Mouse (Mus musculus) frontal cortex, postnatal 14 days (tissue): Measurements from ENCODE around the gene Adam22.
"Not testable (repeated sequence)": the region's sequence is repeated elsewhere in the genome, so short reads cannot be mapped to it uniquely, and the experiment has no call there.

ENCODE experiments used
- DNase-seq, 2 experiments: peaks; one replicate each; pipeline ENCODE4 v3.0.0; 2022; ENCODE audit warnings: low spot score in 2 of 2

The Adam22 gene

DNA sequence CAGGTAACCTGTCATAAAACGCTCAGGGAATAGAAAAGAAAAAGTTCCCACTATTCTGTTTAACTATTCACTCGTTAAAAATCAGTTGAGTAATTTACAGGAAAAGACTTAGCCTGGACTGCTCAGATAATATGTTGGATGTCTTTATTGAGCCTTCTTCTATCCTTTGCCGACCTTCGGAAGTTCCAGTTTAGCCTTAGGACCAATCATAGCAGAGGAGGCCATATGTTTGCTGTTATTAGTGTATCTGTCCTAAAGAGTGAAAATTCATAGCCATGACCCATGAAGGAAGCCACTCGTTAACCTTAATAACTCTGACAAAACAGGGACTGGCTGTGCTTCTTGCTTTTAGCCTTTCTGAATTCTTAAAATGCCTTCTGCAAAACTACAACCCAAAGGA lies 41.3 kb downstream of the Adam22 start:
- DNase-seq = no peak

DNA sequence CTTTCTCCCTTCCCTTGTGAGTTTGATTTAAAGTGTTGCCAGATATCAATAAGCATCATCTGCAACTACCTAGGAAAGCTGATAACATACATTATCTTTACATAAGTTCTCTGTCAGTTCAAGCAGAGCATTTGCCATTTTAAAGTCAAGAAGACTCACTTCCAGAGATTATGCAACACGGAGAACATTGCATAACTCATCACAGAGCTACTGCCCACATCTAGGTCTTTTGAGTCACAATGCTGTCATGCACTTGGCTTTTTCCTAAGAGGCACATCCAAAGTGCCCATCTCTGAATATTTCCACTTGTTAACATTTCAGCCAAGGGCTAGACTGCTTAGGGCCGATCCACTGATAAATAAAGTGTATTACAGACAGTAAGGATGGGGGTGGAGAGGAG lies 55.6 kb downstream of the Adam22 start:
- no peak for DNase-seq

DNA sequence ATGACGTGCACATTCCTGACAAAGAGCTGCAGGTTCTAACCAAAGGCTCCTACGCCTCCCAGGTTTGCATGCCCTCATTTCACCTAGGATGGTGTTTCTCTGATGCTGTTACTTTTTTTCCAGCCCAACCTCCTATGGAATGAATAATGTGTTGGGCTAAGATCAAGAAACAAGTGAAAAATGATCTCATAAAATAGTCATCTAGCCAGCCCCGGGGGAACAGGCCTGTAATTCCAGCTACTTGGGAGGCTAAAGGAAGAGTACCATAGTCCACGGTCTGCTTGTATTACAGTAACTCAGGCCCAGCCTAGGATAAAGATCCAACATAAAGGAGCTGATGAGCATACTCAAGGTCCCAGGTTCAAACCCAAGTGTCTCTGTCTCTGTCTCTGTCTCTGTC lies 57.1 kb downstream of the Adam22 start:
- DNase-seq = no peak

DNA sequence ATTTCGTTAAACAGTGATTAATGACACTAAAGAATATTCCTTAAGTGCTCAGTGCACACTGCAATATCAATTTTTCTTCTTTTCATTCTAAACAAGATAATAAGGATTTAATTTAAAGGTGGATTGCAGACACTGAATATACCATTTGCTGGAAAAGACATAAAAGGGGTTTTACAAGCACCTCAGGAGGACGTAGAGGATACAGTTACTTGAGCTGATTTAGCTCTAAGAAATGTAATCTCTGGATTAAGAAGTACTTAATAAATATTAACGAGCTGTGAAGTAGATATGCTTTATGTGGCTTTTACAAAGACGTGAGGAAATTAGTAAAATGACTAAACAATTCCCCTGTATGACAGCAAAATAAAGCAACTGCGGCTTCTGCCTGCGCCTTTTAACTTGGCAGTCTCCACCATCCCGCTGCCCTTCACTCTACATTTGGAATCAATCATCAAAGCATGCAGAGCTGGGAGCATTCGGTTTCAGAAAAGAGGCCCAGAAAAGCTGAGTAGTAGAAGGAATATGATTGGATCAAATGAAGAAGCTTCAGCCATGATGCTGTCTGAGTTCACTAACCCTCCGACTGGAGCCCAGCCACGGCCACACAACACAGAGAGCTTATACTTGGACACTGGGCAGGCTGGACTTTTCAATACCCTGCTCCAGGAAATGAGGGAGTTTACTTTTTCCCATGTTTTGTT lies 70.1 kb downstream of the Adam22 start:
- DNase-seq = no peak

DNA sequence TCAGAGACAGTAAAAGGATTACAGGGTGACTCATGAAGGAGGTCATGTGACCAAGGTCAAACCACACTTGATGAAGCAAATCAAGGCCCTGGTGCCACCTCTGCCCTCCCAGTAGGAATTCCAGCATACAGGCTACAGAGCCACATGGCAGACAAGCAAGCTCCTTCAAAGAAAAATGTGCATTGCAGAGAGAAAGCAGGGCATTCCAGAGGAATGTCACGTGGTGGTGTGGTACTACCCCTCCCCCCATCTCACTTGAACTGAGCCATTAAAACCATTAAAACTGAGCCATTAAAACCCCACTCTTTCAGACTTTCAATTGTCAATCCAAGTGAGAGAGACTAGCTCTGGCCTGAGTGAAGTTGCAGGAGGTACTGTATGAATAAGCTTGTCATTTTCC lies 74.7 kb downstream of the Adam22 start:
- DNase-seq = no peak

DNA sequence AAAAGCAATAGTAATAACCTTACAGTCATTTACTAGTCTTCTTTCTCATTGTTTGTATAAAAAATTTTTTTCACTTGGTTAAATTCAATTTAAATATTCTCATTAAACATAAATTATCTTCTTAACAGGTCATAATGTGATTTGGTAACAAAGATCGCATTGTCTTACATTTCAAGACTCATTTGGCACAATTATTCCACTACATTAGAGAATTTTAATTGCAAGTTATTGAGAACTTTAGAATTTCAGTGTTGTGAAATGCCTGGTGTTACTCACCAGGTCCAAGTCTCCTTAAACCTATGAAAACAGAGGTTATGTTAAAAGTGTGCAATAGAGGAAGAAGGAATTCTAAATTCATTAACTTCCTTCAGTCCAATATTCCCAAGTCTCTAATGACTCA lies 76.5 kb downstream of the Adam22 start:
- no peak for DNase-seq

DNA sequence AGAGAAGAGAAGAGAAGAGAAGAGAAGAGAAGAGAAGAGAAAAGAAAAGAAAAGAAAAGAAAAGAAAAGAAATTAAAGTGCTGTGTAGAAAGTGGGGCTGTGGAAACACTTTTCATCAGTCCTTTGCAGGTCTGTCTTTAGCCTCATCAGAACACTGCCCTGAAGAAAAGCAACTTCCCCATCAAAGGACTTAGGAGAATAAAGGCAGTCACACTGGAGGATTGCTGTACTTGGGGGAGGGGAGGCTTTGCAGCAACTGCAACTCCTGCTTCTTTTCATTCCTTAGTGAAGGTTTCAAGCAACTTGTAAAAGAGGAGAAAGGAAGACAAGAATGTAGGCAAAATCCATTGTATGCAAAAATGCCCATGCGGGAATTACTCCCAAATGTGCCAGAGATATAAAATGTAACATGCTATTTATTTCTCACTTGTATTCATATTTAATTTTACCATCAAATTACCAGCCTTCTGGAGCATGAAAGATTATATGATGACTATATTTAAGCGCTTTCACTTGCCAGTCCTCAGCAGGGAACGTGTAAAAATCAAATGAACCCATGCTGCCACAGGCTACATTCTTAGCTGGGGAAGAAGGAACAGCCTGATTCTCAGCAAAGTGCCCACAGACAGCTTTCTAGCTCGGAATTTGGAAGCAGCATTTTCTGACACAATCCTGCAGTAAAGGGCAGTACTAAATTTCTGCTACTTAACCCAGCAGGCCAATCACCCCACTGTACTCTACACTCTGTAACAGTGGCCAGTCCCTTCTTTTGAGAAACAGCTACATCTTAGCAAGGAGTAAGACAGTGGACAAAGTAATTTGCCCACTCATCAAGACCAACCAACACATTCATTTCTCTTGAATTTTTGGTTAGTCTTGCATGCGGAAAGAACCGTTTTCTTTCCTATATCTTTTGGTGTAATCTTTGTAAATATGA lies 78.0 kb downstream of the Adam22 start:
- DNase-seq = no peak

DNA sequence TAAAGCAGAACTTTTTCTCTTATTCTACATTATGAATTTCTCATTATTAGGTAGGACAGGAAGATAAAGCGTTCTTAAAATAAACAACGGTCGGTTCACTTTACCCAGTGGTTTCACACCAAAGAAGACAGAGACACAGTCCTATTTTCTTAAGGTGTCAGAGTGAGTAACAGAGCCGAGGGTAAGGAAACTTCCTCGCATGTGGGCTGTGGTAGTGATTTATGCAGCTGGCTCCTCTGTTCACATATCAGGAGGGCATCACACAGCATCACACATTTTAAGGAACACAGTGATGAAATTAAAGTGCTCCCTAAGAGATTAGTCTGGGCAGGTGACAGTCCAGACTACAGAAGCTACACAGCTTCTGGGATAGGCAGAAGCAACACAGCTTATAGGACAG lies 83.8 kb downstream of the Adam22 start:
- no peak for DNase-seq

DNA sequence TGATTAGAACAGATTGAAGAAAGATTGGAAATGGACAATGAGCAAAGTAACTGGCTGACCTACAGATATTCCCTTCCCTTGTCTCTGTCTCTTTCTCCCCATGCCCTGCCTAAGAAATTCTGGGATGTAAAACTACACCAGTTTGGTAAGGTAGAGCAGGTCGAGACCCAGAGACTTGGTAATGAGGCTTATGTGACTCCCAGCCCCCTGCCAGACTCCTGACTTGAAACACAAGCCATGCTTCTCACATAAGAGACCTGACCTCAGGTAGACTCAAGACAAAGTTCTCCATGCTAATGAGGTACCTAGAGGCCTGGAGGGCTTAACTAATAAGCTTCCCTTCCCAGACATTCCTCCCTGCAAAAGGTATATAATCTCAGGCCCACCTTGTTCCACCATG lies 91.8 kb downstream of the Adam22 start:
- no peak for DNase-seq

DNA sequence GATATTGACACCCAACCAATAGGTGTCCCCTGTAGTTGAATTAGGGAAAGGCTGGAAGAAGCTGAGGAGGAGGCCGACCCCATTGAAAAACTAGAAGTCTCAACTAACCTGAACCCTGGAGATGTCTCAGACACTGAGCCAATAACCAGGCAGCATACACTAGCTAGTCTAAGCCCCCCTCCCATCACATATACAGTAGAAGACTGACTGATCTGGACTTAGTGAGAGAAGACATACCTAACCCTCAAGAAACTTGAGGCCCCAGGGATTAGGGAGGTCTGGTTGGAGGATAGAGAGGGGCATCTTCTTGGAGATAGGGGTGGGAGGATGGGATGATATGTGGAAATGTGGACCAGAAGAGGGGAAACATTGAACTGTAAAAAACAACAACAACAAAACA lies 110.6 kb downstream of the Adam22 start:
- DNase-seq = no peak

DNA sequence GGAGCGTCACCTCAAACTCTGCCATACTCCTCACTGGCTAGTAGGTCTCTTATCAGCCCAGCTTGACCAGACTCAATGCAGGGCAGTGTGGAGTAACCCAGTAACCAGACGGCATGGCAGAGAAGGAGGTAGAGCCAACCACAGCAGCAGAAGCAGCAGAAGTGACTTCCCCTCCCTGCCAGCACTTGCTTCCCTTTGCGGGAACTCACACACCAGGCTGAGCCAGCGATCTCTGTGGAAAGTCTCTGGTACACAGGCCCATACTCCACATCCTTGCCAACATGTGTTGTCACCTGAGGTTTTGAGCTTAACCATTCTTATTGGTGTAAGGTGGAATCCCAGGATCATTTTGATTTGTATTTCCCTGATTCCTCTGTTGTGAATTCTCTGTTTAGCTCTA lies 111.5 kb downstream of the Adam22 start:
- DNase-seq = no peak

DNA sequence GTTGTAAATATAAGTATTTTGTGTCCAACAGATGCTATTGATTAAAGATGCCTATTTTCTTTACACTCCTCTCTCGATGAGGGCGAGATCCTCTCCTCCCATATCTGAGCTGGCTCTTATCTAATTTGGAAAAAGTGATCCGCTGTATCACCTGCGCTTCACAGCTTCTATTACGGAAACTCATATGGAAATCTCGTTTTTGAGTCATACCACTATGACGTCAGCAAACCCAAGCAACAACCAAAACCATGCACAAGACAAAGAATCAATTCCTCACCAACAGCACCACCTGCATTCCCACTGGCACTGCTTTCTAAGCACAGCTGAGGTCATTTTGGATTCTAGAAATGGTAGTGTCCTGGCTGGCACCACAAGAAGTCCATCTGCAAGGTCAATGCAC lies 123.3 kb downstream of the Adam22 start:
- no peak for DNase-seq

DNA sequence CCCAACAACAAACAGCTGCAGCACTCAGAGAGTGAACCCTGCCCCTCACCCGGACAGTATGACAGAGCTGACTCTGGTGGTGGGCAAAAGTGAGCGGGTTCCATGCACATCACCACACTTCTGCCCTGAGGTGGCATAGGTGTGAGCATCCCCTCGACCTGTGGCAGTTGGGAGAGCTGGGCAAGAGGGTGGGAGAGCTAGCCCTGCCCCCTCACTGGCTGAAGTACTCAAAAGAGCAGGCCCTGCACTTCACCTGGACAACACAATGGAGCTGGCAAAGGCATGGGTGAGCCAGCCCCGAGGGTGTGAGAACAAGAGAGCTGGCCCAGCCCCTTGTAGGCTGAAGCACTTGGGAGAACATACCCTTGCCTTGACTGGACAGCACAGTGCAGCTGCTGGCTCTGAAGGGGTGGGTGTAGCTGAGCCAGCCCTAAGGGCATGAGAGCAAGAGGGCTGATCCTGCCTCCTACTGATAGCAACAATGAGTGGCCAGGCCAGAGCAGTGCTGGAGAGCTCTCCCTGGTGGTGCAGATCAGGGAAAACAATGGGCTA lies 124.8 kb downstream of the Adam22 start:
- no peak for DNase-seq

DNA sequence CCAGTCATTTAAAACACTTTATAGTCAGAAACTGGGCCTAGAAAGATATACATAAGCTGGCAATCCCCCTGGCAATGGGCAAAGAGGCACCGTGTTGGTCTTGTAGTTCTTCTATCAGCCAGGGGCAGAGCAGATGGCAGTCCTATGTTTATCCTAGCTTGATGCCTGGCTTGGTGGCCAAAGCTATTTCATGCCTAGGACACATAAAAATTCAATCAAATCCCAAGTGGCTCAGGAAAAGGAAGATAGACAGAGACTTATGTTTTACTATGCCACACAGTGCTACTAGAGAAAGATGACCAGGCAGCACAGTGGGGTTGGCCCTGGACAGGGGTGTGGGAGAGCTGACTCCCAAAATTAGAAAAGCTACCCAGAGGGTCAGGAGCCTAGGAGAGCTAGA lies 125.3 kb downstream of the Adam22 start:
- DNase-seq = no peak

DNA sequence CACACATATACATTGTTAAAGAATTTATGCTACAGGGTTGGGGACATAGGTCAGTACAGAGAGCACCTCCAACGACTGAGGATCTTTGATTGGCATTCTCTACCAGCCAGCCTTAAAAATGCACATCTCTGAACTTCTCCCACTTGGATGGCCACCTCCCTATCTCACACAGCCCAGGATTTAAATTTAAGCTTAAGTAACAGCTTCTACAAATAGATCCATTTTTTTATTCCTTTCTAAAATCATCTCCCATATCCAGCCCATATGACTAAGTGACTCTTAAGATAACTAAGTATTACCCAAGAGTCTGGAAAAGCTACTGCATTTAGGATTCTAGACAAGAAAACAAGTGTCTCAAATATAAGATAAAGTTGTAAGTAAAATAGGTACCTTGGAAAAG lies 140.9 kb downstream of the Adam22 start:
- DNase-seq = no peak

DNA sequence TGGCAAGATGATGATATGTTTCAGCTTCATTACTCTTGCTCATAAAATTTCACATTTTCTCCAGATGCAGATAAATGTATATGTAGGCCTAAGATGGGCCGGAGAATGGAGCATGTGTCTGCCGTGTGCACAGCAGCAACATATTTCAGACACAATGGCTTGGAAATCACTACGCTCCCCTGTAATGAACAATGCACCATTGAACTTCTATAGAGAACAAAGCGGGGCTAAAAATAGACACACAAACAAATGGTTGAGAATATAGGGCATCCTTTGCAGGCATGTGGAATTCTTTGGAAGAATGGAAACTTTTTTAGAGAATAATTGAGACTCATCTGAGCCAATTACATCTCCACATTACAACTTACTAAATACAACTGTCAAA lies 143.6 kb downstream of the Adam22 start:
- DNase-seq = no peak

DNA sequence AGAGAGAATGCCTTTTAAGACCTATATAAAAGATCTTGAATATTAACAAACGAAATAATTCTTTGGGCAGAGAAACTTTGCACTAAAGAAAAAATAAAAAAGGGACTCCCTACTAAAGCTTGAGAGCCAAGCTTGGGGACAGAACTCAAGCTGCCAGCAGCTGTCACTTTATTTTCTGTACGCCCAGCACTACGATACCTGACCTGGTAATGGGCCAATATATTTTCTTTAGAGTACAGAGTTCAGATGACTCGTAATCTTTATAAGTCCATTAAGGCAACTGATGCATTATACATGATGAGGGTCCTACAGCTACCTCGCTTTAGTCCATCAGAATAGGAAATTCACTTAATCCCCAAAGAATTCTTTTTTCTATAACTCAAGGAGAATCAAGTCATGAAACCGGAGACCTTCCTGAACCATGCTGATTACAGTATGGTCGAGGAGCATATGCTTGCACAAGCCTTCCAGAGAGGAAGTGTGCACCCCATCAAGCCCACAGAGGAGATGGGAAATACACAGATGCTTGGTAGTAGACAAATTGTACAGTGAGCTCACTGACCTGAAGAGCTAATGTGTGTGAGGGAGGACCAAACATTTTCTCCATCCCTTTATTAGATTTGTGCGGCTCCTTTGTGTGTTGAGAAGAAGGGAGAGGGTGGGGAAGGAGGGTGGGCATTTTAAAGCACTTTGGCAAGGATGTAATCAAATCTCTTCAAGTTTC lies 144.2 kb downstream of the Adam22 start:
- no peak for DNase-seq

DNA sequence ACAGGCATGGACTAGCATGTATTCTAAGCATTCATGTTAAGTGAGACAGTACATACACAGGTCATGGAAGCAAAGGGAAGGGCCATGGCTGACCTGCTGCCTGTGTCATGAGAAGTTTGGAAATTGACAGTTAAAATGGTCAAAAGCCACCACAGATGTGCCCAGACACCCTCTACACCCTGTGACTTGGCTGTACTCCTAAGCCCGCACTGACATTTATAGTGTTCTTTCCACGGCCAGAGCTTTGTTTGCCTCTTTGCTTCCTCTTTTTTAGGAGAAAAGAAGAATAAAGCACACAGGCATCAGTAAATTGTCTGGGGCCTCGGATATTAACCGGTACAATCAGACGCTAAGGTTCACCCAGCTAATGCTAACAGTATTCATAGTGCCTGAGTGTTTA lies 146.3 kb downstream of the Adam22 start:
- no peak for DNase-seq

DNA sequence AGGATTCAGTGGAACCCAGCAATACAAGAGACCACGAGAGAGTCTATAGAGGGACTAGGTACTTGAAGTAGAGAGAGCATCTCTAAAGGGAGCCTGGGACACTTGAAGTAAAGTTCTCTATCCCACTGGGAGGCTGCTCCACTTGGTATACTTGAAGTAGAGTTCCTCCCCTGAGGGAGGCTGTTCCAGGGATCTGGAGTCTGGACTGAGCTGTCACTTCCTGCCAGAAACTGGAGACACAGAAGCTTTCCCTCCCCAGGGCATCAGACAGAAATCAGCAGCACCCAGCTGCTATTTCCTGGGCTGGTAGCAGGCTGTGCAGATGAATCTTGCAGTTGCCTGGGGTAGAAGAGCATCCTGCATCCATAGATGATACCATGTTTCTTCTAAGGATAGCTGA lies 152.1 kb downstream of the Adam22 start:
- DNase-seq = no peak

DNA sequence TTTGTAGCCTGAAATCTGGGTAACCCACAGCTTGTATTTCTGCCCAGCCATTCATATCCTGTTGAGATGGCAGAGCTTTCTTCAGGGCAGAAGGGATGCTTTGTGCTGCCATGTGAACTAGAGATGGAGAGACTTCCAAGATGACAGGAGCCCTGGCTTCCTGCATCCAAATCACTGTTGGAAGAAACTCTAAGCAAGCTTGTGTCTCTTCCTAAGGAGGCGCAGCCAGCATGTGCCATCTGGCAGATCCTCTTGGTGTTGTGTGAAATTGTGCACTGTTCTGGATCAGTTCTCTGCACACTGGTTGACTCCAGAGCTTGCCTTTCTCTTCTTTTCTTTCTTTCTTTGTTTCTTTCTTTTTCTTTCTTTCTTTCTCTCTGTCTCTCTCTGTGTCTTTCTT lies 183.0 kb downstream of the Adam22 start:
- not testable (repeated sequence) for DNase-seq

DNA sequence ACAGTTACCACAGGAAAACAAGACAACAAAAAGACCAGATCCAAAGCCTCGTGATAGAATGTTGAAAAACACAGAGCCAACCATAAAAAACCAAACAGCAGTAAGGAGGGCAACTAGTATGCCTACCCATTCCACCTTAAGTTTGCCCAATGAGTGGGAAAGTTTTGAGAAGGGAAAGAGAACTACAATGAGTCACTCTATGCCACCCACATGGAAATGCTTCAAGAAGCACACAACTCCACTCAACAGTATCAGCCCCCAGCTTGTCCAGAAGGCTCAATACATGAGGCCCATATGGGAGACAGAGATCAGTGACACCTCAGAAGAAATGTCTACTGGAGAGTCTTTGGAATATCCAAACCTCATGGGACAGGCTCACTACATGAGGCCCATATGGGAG lies 187.3 kb downstream of the Adam22 start:
- DNase-seq = no peak

DNA sequence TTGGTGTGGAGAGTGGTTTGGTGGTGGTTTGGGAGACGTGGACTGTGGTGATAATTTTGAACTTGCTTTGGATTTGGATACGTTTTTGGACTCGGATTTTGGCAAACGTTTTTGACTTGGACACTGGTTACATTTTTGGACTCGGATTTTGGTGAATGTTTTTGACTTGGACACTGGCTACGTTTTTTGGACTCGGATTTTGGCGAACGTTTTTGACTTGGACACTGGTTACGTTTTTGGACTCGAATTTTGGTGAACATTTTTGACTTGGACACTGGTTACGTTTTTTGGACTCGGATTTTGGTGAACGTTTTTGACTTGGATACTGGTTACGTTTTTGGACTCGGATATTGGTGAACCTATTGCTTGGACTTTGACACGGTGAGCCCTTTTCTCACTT lies 189.8 kb downstream of the Adam22 start:
- no peak for DNase-seq
